Mouse (Mus musculus): ENCODE results near the gene Ehd2.

DNA sequence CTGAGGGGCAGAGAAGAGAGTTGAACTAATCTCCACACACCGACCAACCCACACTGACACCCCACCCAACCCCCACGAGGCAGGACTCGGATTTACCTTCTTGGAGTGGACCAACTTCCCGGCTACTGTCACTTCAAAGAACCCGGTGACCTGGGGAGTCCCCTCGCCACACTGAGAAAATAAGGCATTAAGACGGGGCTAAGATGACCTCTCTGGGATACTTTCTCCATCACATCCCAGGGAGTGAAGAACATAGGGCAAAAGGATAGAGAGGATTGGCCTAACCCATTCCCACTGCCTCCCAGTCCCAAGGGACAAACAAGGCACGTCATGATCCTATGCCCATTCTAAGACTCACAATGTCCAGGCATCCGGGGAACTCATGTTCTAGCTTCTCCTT lies 47.4 kb downstream of the Ehd2 start:
- TF ChIP-seq GATA1 (IDR thresholded peaks at IDR 0.05; ENCODE audit: low read length) (no peak), TAL1 (IDR thresholded peaks at IDR 0.05; ENCODE audit: low read length) (no peak)

Measured in erythroblast, embryonic 14.5 days (primary cell).